Mouse (Mus musculus): ENCODE measurements around the gene Cd200r3. TPM values are rescaled to one million over a fixed set of nuclear protein-coding genes. Genes with fewer than 3 reads are reported as not detected.

The Cd200r3 gene
- 1 to 10 TPM in 5 of 26 experiments, under 1 TPM in 5, not detected in 16; 0.33 to 1.4 (median 0.91) TPM for total RNA-seq (2018; cell fraction: chromatin; rRNA removed)
- under 1 TPM in 17 of 26 experiments, not detected in 9; 0.11 to 0.58 (median 0.24) TPM for total RNA-seq (2018; cell fraction: cytosol; rRNA removed)
- 1 to 10 TPM in 3 of 26 experiments, under 1 TPM in 12, not detected in 11; 0.14 to 1.1 (median 0.64) TPM for total RNA-seq (2018; cell fraction: nucleus; rRNA removed)
- polyA plus RNA-seq (2018), result 0.21 to 0.37 TPM in 2 of 3 replicates, not detected in the other

- Histone ChIP-seq H3K36me3 (ENCODE audit: inconsistent target) (no peaks in the 10 kb centered on the region), H3K79me2 (ENCODE audit: inconsistent target) (no peaks in the 10 kb centered on the region), H3K27ac (no peak within 1 kb of the TSS), H3K4me3 (ENCODE audit: inconsistent target) (no peak within 1 kb of the TSS)
- WGBS (ENCODE audit: missing documents), result 37% methylated on average over 3 of the region's 3 CpGs
Measured at GRCm38 (mm10) chr16:44943468-44943867, at the start of gene Cd200r3. Cd200r3 (plus strand) TSS chr16:44943678.

DNA sequence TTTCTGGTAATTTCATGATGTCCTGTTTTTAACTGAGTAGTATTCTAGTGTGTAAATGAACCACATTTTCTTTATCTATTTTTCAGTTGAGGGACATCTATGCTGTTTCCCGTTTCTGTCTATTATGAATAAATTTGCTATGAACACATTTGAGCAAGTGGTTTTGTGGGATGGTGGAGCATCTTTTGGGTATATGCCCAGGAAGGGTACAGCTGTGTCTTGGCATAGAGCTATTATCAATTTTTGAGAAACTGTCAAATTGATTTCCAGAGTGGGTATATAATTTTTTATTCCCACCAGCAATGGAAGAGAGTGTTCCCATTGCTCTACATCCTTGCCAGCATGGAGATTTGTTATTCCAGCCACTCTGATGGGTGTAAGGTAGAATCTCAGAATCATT is 11.5 kb upstream of the Cd200r3 start:
- Histone ChIP-seq H3K4me3 (ENCODE audit: inconsistent target) (no peak overlapping the region), H3K36me3 (ENCODE audit: inconsistent target) (no peaks in the 10 kb centered on the region), H3K79me2 (ENCODE audit: inconsistent target) (no peaks in the 10 kb centered on the region), H3K27ac (no peak overlapping the region)
- WGBS (ENCODE audit: missing documents), result 82% methylated on average over 1 of the region's 1 CpGs

- H3K27ac ChIP-seq, result no peak overlapping the region
- H3K79me2 ChIP-seq (ENCODE audit: inconsistent target), result no peaks in the 10 kb centered on the region
- H3K36me3 ChIP-seq (ENCODE audit: inconsistent target), result no peaks in the 10 kb centered on the region
- 83% methylated on average over 4 of the region's 4 CpGs for WGBS (ENCODE audit: missing documents)
- H3K4me3 ChIP-seq (ENCODE audit: inconsistent target), result no peak overlapping the region
Measured at GRCm38 (mm10) chr16:44951360-44952114, 8.1 kb downstream of the Cd200r3 start.

DNA sequence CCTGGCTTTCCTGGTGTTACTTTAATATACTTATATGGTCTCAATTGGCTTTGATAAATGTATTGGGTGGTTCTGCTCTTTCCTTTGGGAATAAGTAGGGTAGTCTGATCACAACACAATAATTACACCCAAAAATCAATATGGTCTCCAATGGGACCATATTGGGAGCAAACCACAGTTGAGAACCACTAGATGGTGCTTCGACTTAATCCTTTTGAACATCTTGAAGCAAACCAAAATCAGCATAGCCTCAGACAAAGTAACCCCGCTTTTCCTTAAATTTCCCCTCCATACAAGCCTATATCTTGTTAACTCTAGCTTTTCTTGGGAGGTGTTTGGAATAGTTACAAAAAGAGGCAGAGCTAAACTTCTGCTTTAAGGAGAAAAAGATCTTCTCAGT is 18.8 kb downstream of the Cd200r3 start:
- no peaks in the 10 kb centered on the region for H3K79me2 ChIP-seq (ENCODE audit: inconsistent target)
- no peaks in the 10 kb centered on the region for H3K36me3 ChIP-seq (ENCODE audit: inconsistent target)
- no peak overlapping the region for H3K4me3 ChIP-seq (ENCODE audit: inconsistent target)
- H3K27ac ChIP-seq, result peak overlapping the region; percentile 98
- 80% methylated on average over 1 of the region's 2 CpGs for WGBS (ENCODE audit: missing documents)

DNA sequence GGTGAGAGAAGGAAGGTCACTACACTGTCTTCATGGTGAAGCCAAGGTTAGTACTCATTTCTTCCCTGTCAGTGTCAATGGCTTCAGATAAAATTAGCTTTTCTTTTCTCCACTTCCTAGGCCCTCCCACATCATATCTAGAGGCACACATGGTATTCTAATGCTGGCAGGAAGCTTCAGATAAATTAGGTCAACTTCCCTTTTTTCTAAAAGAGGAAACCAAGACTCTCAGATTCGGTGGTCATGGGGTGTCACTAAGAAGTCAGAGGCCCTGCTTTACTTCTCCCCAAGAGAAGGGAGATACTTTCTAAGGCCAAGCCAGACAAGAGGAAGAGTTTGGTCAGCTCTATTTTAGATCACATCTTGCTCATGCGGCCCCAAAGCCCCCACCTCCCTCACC is 19.3 kb downstream of the Cd200r3 start:
- peak overlapping the region; percentile 98 for H3K27ac ChIP-seq
- WGBS (ENCODE audit: missing documents), result 6% methylated on average over 2 of the region's 2 CpGs
- no peaks in the 10 kb centered on the region for H3K79me2 ChIP-seq (ENCODE audit: inconsistent target)
- H3K36me3 ChIP-seq (ENCODE audit: inconsistent target), result no peaks in the 10 kb centered on the region
- no peak overlapping the region for H3K4me3 ChIP-seq (ENCODE audit: inconsistent target)

- no peaks in the 10 kb centered on the region for H3K79me2 ChIP-seq (ENCODE audit: inconsistent target)
- H3K27ac ChIP-seq, result 0 out of 2 replicates have a peak overlapping the region, but pooled peaks have one; percentile 0
- WGBS (ENCODE audit: missing documents), result 90% methylated on average over 6 of the region's 6 CpGs
- H3K36me3 ChIP-seq (ENCODE audit: inconsistent target), result no peaks in the 10 kb centered on the region
- H3K4me3 ChIP-seq (ENCODE audit: inconsistent target), result no peak overlapping the region
Measured at GRCm38 (mm10) chr16:44964526-44965374, 21.3 kb downstream of the Cd200r3 start.

DNA sequence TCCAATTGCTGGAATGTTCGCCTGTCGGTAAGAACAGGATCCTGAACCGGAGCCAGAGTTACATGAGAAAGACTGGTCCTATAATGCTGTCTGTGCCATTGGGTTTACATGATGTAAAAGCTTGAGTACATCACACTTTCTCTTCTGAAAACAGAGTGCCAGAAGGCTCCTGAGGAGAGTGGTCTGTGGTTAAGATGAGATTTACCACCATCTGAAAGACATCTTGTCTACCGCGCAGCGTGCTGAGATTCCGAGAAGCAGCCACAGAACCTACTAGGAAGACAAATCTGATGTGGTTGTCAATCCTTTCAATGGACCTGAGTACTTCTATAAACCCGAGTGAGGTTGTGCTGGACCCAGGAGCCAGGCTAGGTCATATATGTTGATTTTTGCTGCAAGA is 21.9 kb downstream of the Cd200r3 start:
- H3K27ac ChIP-seq, result no peak overlapping the region
- 75% methylated on average over 8 of the region's 8 CpGs for WGBS (ENCODE audit: missing documents)
- H3K79me2 ChIP-seq (ENCODE audit: inconsistent target), result no peaks in the 10 kb centered on the region
- H3K36me3 ChIP-seq (ENCODE audit: inconsistent target), result no peaks in the 10 kb centered on the region
- no peak overlapping the region for H3K4me3 ChIP-seq (ENCODE audit: inconsistent target)

GRCm38 (mm10) chr16:44965890-44966289 is 22.4 kb downstream of the Cd200r3 start:
- Histone ChIP-seq H3K27ac (no peak overlapping the region), H3K79me2 (ENCODE audit: inconsistent target) (no peaks in the 10 kb centered on the region), H3K4me3 (ENCODE audit: inconsistent target) (no peak overlapping the region), H3K36me3 (ENCODE audit: inconsistent target) (no peaks in the 10 kb centered on the region)
- WGBS (ENCODE audit: missing documents), result 96% methylated on average over 3 of the region's 3 CpGs

- H3K4me3 ChIP-seq (ENCODE audit: inconsistent target), result no peak overlapping the region
- 90% methylated on average over 4 of the region's 4 CpGs for WGBS (ENCODE audit: missing documents)
- H3K36me3 ChIP-seq (ENCODE audit: inconsistent target), result no peaks in the 10 kb centered on the region
- peak overlapping the region; percentile 17 for H3K27ac ChIP-seq
- H3K79me2 ChIP-seq (ENCODE audit: inconsistent target), result no peaks in the 10 kb centered on the region
Measured at GRCm38 (mm10) chr16:44966891-44967290, 23.4 kb downstream of the Cd200r3 start.

- H3K36me3 ChIP-seq (ENCODE audit: inconsistent target), result no peaks in the 10 kb centered on the region
- WGBS (ENCODE audit: missing documents), result 96% methylated on average over 3 of the region's 3 CpGs
- no peaks in the 10 kb centered on the region for H3K79me2 ChIP-seq (ENCODE audit: inconsistent target)
- no peak overlapping the region for H3K27ac ChIP-seq
- H3K4me3 ChIP-seq (ENCODE audit: inconsistent target), result no peak overlapping the region
Measured at GRCm38 (mm10) chr16:44968113-44968512, 24.6 kb downstream of the Cd200r3 start.

DNA sequence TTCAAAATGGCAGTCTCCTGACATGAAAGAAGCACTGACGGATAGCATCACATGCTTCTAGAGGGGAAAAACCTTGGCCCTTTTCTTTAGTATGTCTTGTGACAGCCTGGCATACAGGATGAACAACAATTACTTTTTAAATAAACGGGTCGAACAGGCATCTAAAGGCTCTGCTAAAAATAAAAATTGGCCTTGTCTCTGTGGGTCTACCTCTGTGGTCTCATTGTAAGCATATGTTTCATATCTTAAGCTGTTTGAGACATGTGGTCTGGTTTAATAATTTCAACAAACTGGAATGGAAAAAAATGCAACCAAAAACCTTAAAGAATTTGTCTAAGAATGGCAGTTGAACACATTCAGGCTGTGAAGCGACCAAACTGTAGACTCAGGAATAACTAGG is 27.4 kb downstream of the Cd200r3 start:
- 76% methylated on average over 4 of the region's 4 CpGs for WGBS (ENCODE audit: missing documents)
- no peaks in the 10 kb centered on the region for H3K79me2 ChIP-seq (ENCODE audit: inconsistent target)

DNA sequence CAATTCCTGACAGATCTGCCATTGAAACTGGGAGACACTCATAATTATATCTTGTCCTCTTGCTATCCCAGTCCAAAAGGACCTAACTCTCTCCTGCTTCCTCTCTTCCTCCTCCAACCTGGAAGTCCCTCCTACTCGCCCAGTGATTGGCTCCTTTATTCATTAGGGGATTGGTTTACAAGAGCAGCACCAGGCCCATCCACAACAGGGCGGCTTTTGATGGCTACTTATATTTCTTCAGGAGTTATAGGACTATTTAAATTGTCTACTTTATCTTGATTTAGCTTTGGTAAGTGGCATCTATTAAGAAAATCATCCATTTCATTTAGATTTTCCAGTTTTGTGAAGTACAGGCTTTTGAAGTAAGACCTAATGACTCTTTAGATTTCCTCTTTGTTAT is 30.6 kb downstream of the Cd200r3 start:
- WGBS (ENCODE audit: missing documents), result 100% methylated on average over 2 of the region's 2 CpGs
- Histone ChIP-seq H3K36me3 (ENCODE audit: inconsistent target) (no peaks in the 10 kb centered on the region), H3K27ac (no peak overlapping the region), H3K79me2 (ENCODE audit: inconsistent target) (no peaks in the 10 kb centered on the region), H3K4me3 (ENCODE audit: inconsistent target) (no peak overlapping the region)

More for the DNA sequence above, 27.4 kb downstream of the Cd200r3 start:
- Histone ChIP-seq H3K36me3 (ENCODE audit: inconsistent target) (no peaks in the 10 kb centered on the region), H3K27ac (no peak overlapping the region), H3K4me3 (ENCODE audit: inconsistent target) (no peak overlapping the region)

GRCm38 (mm10) chr16:44976081-44976480 is 32.6 kb downstream of the Cd200r3 start:
- no peaks in the 10 kb centered on the region for H3K79me2 ChIP-seq (ENCODE audit: inconsistent target)
- H3K27ac ChIP-seq, result no peak overlapping the region
- H3K36me3 ChIP-seq (ENCODE audit: inconsistent target), result no peaks in the 10 kb centered on the region
- no peak overlapping the region for H3K4me3 ChIP-seq (ENCODE audit: inconsistent target)

- no peak overlapping the region for H3K27ac ChIP-seq
- 93% methylated on average over 5 of the region's 6 CpGs for WGBS (ENCODE audit: missing documents)
- H3K4me3 ChIP-seq (ENCODE audit: inconsistent target), result no peak overlapping the region
- H3K36me3 ChIP-seq (ENCODE audit: inconsistent target), result no peaks in the 10 kb centered on the region
- H3K79me2 ChIP-seq (ENCODE audit: inconsistent target), result no peaks in the 10 kb centered on the region
Measured at GRCm38 (mm10) chr16:44976892-44977633, 33.6 kb downstream of the Cd200r3 start.

Measured in macrophage (primary cell).